Mouse (Mus musculus) forebrain, postnatal 0 days (tissue): ENCODE data around the gene Ice1. TPM values are rescaled to one million over a fixed set of nuclear protein-coding genes. Genes with fewer than 3 reads are reported as not detected.

Experiments
- ATAC-seq: fragments of 200-750 bp; cut with Nextera tagmentation; 2 replicates; pipeline ENCODE4 v1.8.0; 2017; ENCODE audit warnings: mild to moderate bottlenecking, moderate library complexity
- DNase-seq: peaks from one replicate; pipeline ENCODE4 v3.0.0-alpha.2; 2015
- H3K27ac ChIP-seq: fragments of 300-500 bp; sonication (generic); 2 replicates; pipeline ENCODE4 v1.5.1; 2014; ENCODE audit warnings: low read depth, mild to moderate bottlenecking, antibody characterized with exemption, low read length, moderate library complexity, mixed read lengths
- H3K27me3 ChIP-seq: fragments of 300-500 bp; sonication (generic); 2 replicates; pipeline ENCODE4 v1.6.1; 2014; ENCODE audit warnings: mild to moderate bottlenecking, low read length, mixed read lengths; ENCODE audit not compliant: insufficient read depth
- H3K36me3 ChIP-seq: fragments of 300-500 bp; sonication (generic); 2 replicates; pipeline ENCODE4 v1.6.1; 2014; ENCODE audit warnings: mild to moderate bottlenecking, moderate library complexity; ENCODE audit not compliant: insufficient read depth
- H3K4me1 ChIP-seq: fragments of 300-500 bp; sonication (generic); 2 replicates; pipeline ENCODE4 v1.6.1; 2014; ENCODE audit warnings: antibody characterized with exemption; ENCODE audit not compliant: insufficient read depth
- H3K4me2 ChIP-seq: fragments of 300-500 bp; sonication (generic); 2 replicates; pipeline ENCODE4 v1.6.1; 2014; ENCODE audit warnings: low read depth, mild to moderate bottlenecking, moderate library complexity
- H3K4me3 ChIP-seq: fragments of 300-500 bp; sonication (generic); 2 replicates; pipeline ENCODE4 v1.5.1; 2014; ENCODE audit warnings: low read depth, low read length, mixed read lengths
- H3K9ac ChIP-seq: fragments of 300-500 bp; sonication (generic); 2 replicates; pipeline ENCODE4 v1.6.1; 2014; ENCODE audit warnings: mild to moderate bottlenecking
- H3K9me3 ChIP-seq: fragments of 300-500 bp; sonication (generic); 2 replicates; pipeline ENCODE4 v1.6.1; 2016; ENCODE audit warnings: low read length
- CTCF ChIP-seq: sonication (generic); IDR thresholded peaks from 2 replicates; pipeline ENCODE4 v1.5.1; 2016; ENCODE audit warnings: antibody characterized with exemption, control low read depth, low read depth
- WGBS: fragments of 180-500 bp; shearing (Covaris S2); extraction: QIAGEN DNeasy Blood & Tissue Kit; methylation state at CpG from one replicate; pipeline ENCODE4 v1.1.7; 2014; 5-methylcytosine and 5-hydroxymethylcytosine counted together
- polyA plus RNA-seq: library from polyadenylated mRNA; unstranded; fragments of >200 nt; fragmentation: Nextera tagmentation; extraction: Ambion mirVana; gene quantifications from 2 replicates; pipeline ENCODE4 v1.2.1, GENCODE M21; 2015
- total RNA-seq: library from RNA; depleted of rRNA; stranded (reverse); fragments of >200 nt; gene quantifications from 2 replicates; pipeline ENCODE4 v1.2.3, GENCODE M21; 2014; rRNA removed

Ice1 gene
- total and polyA plus RNA-seq, 2 experiments from 2014 or later: 21.0 to 82.5 TPM

DNA sequence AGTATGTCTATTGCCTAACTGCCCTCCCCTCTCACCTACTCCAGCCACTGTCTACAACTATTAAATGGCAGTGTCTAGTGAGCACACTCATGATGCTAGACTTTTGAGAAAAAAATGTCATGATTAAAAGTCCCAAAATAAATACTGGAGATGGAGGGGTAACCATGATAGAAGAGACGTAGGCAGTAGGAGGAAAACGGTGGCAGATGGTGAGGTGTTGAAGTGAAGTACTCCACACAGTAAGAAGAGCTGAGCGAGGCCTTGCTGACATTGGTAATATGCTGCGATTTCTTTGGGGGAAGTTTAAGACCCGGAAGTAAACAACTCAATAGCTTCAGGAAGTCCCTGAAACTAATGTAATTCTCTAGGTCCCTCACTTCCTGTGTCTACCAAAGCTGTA lies 104.0 kb downstream of the Ice1 start:
- Histone ChIP-seq H3K36me3 (no peaks in the 10 kb centered on the region), H3K27me3 (no peaks in the 10 kb centered on the region), H3K27ac (no peak overlapping the region), H3K9ac (no peak overlapping the region), H3K4me2 (no peak overlapping the region), H3K4me1 (no peaks in the 10 kb centered on the region), H3K4me3 (no peak overlapping the region), H3K9me3 (no peaks in the 10 kb centered on the region)
- DNase-seq (no peak), ATAC-seq (no peak)
- TF ChIP-seq CTCF: no peak
- 91% methylated on average over 5 of the region's 5 CpGs for WGBS

DNA sequence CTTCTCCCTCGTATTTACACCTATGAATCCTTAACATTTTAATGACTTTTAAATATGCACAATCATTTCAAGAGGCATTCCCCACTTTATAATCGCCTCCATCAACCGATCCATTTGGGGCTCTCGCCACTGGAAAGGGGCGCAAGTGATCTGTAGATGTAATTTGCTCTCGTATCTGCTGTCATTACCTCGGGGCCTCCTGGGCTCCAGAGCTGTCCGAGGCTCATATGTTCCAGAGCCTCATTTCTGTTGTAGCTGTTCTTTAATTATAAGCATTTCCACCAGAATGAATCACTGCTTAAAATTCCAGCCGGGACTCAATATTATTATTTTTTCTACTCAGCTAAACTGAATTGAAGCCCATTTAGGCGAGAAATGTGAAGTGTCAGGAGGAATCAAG lies 104.7 kb downstream of the Ice1 start:
- WGBS: 84% methylated on average over 10 of the region's 10 CpGs
- Histone ChIP-seq H3K4me1 (no peaks in the 10 kb centered on the region), H3K4me3 (no peak overlapping the region), H3K4me2 (no peak overlapping the region), H3K9ac (no peak overlapping the region), H3K36me3 (no peaks in the 10 kb centered on the region), H3K27me3 (no peaks in the 10 kb centered on the region), H3K9me3 (no peaks in the 10 kb centered on the region), H3K27ac (no peak overlapping the region)
- no peak for TF ChIP-seq CTCF
- ATAC-seq (no peak), DNase-seq (no peak)

DNA sequence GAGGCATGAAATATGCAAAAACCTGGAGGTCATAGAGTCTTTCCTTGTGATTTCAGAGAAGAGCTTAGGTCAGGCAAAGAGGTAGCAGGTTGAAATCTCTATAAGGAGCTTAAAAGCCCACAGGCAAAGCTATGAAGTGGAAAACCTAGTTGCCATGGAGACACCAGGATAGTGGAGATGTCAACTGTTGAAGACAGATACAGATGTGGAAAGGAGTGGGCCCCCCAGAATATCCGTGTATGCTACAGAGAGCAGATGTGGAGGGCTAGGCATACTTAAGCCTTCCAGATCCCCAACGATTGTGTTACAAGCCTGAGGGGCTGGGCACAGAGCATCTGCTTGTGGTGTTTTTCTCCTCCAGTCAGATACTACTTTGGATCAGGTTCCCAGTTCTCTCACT lies 119.8 kb downstream of the Ice1 start:
- Histone ChIP-seq H3K9me3 (no peaks in the 10 kb centered on the region), H3K36me3 (no peaks in the 10 kb centered on the region), H3K4me1 (no peaks in the 10 kb centered on the region), H3K27ac (no peak overlapping the region), H3K4me2 (no peak overlapping the region), H3K27me3 (no peaks in the 10 kb centered on the region), H3K9ac (no peak overlapping the region), H3K4me3 (no peak overlapping the region)
- WGBS: 68% methylated on average over 2 of the region's 2 CpGs
- no peak for TF ChIP-seq CTCF
- peak; percentile 21 for DNase-seq
- peak; percentile 67 for ATAC-seq

DNA sequence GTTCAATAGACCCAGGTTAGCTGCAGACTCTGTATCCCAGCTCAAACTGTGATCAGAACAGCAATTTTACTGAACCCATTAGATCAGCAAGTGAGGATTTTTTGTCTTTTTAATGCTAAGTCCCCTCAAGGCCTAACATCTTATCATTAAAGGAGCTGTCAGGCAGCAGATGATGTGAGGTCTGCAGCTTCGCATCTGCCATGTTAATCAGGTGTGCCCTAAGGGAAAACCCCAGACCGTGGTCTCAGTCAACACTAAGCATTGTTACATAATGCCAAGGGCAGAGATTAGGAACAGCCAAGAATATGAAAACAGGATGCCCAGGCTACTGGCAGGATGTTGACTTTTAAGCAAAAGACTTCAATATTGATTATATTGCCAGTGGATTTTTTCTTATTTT lies 122.4 kb downstream of the Ice1 start:
- H3K27ac ChIP-seq: no peak overlapping the region
- 71% methylated on average over 2 of the region's 2 CpGs for WGBS
- DNase-seq: no peak

GRCm38 (mm10) chr13:70510199-70510598 lies 127.2 kb downstream of the Ice1 start:
- 83% methylated on average over 5 of the region's 5 CpGs for WGBS
- H3K27me3 ChIP-seq: no peaks in the 10 kb centered on the region
- H3K36me3 ChIP-seq: no peaks in the 10 kb centered on the region
- no peak overlapping the region for H3K4me2 ChIP-seq
- ATAC-seq (no peak), DNase-seq (peak; percentile 14)
- H3K4me3 ChIP-seq: no peak overlapping the region
- TF ChIP-seq CTCF: peak; percentile 53
- H3K4me1 ChIP-seq: peaks cover 8% of the 10 kb centered on the region; the same call in 1 of the 2 replicates
- H3K27ac ChIP-seq: no peak overlapping the region
- H3K9ac ChIP-seq: no peak overlapping the region
- no peaks in the 10 kb centered on the region for H3K9me3 ChIP-seq

More for the DNA sequence above, 122.4 kb downstream of the Ice1 start:
- Histone ChIP-seq H3K4me3 (no peak overlapping the region), H3K9me3 (no peaks in the 10 kb centered on the region), H3K4me2 (no peak overlapping the region), H3K36me3 (no peaks in the 10 kb centered on the region), H3K27me3 (no peaks in the 10 kb centered on the region), H3K4me1 (no peaks in the 10 kb centered on the region), H3K9ac (no peak overlapping the region)
- no peak for TF ChIP-seq CTCF
- ATAC-seq: no peak

GRCm38 (mm10) chr13:70509375-70510016 lies 127.9 kb downstream of the Ice1 start:
- WGBS: 58% methylated on average over 8 of the region's 8 CpGs
- Histone ChIP-seq H3K9ac (no peak overlapping the region), H3K4me2 (no peak overlapping the region), H3K4me3 (no peak overlapping the region), H3K36me3 (no peaks in the 10 kb centered on the region), H3K27ac (peak overlapping the region; percentile 35; the same call in 1 of the 2 replicates), H3K27me3 (no peaks in the 10 kb centered on the region), H3K9me3 (no peaks in the 10 kb centered on the region), H3K4me1 (peaks cover 8% of the 10 kb centered on the region; the same call in 1 of the 2 replicates)
- no peak for TF ChIP-seq CTCF
- peak; percentile 45 for ATAC-seq
- DNase-seq: peak; percentile 34

DNA sequence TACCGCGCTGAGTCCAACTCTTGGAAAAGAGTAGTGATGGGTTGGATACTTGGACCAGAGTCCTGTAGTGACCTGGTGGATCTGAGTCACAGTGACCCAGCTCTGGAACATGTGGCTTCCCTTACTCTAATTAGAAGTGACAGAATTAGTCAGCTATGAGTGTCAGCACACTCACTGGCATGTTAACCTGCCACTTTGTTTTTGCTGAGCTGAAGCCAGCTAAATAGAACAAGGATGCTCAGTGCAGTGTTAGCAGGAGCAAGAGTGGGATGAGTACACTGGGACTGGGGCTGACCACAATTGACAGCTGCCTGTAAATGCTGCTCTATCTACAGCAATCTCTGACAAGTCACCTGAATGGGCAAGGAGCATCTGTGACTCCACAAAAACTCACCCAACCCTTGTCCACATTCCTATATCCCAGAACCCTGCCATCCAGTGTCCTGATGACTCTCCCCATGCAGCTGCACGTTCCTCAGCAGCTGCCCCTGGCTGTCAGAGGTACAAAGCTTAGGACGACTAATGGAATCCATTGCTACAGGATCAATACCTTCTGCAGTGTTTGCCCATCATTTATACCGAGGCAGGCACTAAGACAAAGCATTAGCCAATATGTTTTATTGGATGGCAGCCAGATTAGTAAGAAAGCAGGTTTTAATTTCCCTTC lies 128.6 kb downstream of the Ice1 start:
- DNase-seq (no peak), ATAC-seq (peak; percentile 32; the same call in 1 of the 2 replicates)
- no peak overlapping the region for H3K4me3 ChIP-seq
- H3K4me2 ChIP-seq: no peak overlapping the region
- H3K27me3 ChIP-seq: no peaks in the 10 kb centered on the region
- no peaks in the 10 kb centered on the region for H3K36me3 ChIP-seq
- H3K9ac ChIP-seq: no peak overlapping the region
- H3K9me3 ChIP-seq: no peaks in the 10 kb centered on the region
- no peak for TF ChIP-seq CTCF
- 46% methylated on average over 5 of the region's 5 CpGs for WGBS
- H3K4me1 ChIP-seq: peaks cover 8% of the 10 kb centered on the region; the same call in 1 of the 2 replicates
- no peak overlapping the region for H3K27ac ChIP-seq

Other genes with a start within 250 kb of the Ice1 start
- 1.7 and 3.8 TPM in 2 replicates for gene Adamts16, start 204.2 kb upstream of the Ice1 start, total RNA-seq
- 0.57 and 1.0 TPM in 2 replicates for gene Adamts16, start 204.2 kb upstream of the Ice1 start, polyA plus RNA-seq